Mouse (Mus musculus) ES-CJ7 (cell line): ENCODE data around the gene Gnas.

Source experiments
- DNase-seq: peaks from one replicate; pipeline ENCODE4 v3.0.0; 2011; ENCODE audit warnings: low read depth, low spot score

The Gnas gene

GRCm38 (mm10) chr2:174284011-174284410 is at the start of gene Gnas:
Gnas (plus strand) TSS chr2:174284320.
- peak; percentile 81 for DNase-seq

GRCm38 (mm10) chr2:174242431-174242830 is 41.7 kb upstream of the Gnas start:
- no peak for DNase-seq

GRCm38 (mm10) chr2:174251963-174252362 is 32.2 kb upstream of the Gnas start:
- no peak for DNase-seq

- DNase-seq: peak; percentile 71
Observed at GRCm38 (mm10) chr2:174257312-174257711, 26.8 kb upstream of the Gnas start.

- peak; percentile 68 for DNase-seq
Observed at GRCm38 (mm10) chr2:174260004-174260403, 24.1 kb upstream of the Gnas start.

- DNase-seq: peak; percentile 96
Observed at GRCm38 (mm10) chr2:174260908-174261800, 23.0 kb upstream of the Gnas start.

GRCm38 (mm10) chr2:174261801-174262200 is 22.3 kb upstream of the Gnas start:
- no peak for DNase-seq

GRCm38 (mm10) chr2:174263110-174263815 is 20.9 kb upstream of the Gnas start:
- DNase-seq: no peak

- DNase-seq: peak; percentile 56
Observed at GRCm38 (mm10) chr2:174264248-174264647, 19.9 kb upstream of the Gnas start.

- no peak for DNase-seq
Observed at GRCm38 (mm10) chr2:174270416-174270815, 13.7 kb upstream of the Gnas start.

GRCm38 (mm10) chr2:174271459-174271858 is 12.7 kb upstream of the Gnas start:
- no peak for DNase-seq

- DNase-seq: no peak
Observed at GRCm38 (mm10) chr2:174273131-174273530, 11.0 kb upstream of the Gnas start.

GRCm38 (mm10) chr2:174273961-174274360 is 10.2 kb upstream of the Gnas start:
- DNase-seq: no peak

GRCm38 (mm10) chr2:174279771-174280170 is 4.3 kb upstream of the Gnas start:
- no peak for DNase-seq

GRCm38 (mm10) chr2:174283341-174283740 is 779 bp upstream of the Gnas start:
- DNase-seq: peak; percentile 68

- peak; percentile 83 for DNase-seq
Observed at GRCm38 (mm10) chr2:174284807-174285457, 812 bp downstream of the Gnas start.

- no peak for DNase-seq
Observed at GRCm38 (mm10) chr2:174285921-174286470, 1.9 kb downstream of the Gnas start.

- peak; percentile 91 for DNase-seq
Observed at GRCm38 (mm10) chr2:174287921-174288320, 3.8 kb downstream of the Gnas start.

GRCm38 (mm10) chr2:174288673-174289430 is 4.7 kb downstream of the Gnas start:
- no peak for DNase-seq

GRCm38 (mm10) chr2:174291029-174291661 is 7.0 kb downstream of the Gnas start:
- DNase-seq: no peak

GRCm38 (mm10) chr2:174291662-174292030 is 7.5 kb downstream of the Gnas start:
- DNase-seq: no peak
